Mouse (Mus musculus) heart, adult 8-10 months (tissue): ENCODE data around the gene Ppfia4. TPM values are rescaled to one million over a fixed set of nuclear protein-coding genes. Genes with fewer than 3 reads are reported as not detected.
"Not testable (repeated sequence)": the region's sequence is repeated elsewhere in the genome, so short reads cannot be mapped to it uniquely, and the experiment has no call there.

Source experiments
- DNase-seq: peaks from one replicate; pipeline ENCODE4 v3.0.0; 2022; ENCODE audit warnings: low spot score
- total RNA-seq, 4 experiments: library from RNA; stranded (reverse); gene quantifications; 2 replicates each; pipeline ENCODE4 v1.2.4; 2022

Ppfia4 gene
- total RNA-seq, 4 experiments from 2014 or later: 0.63 to 1.1 (median 0.95) TPM

- DNase-seq: no peak
Measured at GRCm38 (mm10) chr1:134274483-134274920, 58.2 kb downstream of the Ppfia4 start.

GRCm38 (mm10) chr1:134273493-134274395 lies 59.0 kb downstream of the Ppfia4 start:
- DNase-seq: no peak

DNA sequence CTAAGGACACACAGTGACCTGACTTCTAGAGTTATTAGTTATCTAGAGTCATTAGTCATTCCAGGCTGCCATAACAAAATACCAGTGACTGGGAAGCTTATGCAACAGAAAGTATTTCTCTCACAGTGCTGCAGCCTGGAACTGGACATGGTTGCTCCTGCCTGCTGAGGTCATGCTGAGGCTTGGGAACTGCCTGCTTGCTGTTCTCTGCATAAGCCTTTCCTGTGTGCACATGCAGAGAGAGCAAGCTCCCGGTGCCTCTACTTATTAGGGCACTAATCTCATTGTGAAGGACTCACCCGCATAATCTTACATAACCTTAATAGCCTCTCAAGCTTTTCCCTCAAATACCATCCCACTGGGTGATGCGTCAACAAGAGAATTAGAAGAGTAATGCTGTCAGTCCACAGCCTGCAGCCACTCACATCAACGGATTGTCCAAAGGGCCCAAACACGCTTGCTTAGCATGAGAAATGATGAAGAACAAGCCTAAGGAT lies 59.9 kb downstream of the Ppfia4 start:
- no peak for DNase-seq

DNA sequence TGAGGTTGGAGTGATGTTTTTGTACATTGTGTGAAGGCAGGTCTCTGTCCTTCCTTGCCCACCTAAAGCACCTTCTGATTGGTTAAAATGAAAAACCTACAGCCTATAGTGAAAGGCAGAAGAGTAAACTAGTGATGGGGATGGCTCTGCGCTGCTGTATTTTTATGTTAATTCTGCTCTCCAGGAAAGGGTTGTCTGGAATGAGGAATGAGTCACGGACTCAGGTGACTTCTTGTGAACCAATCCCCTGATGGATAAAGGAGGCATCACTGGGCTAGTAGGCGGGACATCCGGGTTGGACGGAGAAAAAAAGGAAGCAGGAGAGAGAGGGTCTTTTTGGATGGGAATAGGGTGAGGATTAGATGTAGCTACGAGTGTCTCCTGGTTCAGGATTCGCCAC lies 62.7 kb downstream of the Ppfia4 start:
- no peak for DNase-seq

DNA sequence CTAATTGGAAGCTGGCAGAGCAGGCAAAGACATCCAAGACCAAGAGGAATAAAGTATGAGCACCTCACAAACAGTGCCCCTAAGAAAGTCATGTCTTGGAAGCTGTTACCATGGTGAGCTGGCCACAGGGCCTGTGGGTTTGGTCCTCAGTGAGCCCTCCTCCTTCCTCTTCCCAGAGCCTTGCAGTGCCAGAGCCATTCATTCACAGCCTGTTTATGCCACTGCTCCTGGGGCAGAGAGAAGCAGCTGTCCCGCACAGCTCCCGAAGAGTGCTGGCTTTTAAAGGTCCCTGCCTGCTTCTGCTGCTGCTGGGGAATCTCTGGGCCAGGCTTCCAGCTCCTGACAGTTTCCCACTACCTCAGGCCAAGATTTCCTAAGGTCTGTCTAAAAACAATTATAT lies 66.9 kb downstream of the Ppfia4 start:
- DNase-seq: no peak

GRCm38 (mm10) chr1:134264341-134264740 lies 68.4 kb downstream of the Ppfia4 start:
- DNase-seq: no peak

GRCm38 (mm10) chr1:134249681-134250080 lies 83.0 kb downstream of the Ppfia4 start:
- DNase-seq: not testable (repeated sequence)

Other genes starting within 250 kb of the Ppfia4 start
- not detected for gene Chit1, start 221.7 kb downstream of the Ppfia4 start, total RNA-seq
- 1 to 10 TPM in 1 of 4 experiments, under 1 TPM in 3; 0.38 to 2.7 (median 0.51) TPM for gene Chil1, start 150.8 kb downstream of the Ppfia4 start, total RNA-seq
- gene Mybph, start 139.5 kb downstream of the Ppfia4 start, total RNA-seq: under 1 TPM in 1 of 4 experiments, not detected in 3; 0.28 TPM
- 10 to 100 TPM in 3 of 4 experiments, 1 to 10 TPM in 1; 8.6 to 14.1 (median 12.7) TPM for gene Adora1, start 97.5 kb downstream of the Ppfia4 start, total RNA-seq
- not detected for gene Myog, start 42.9 kb downstream of the Ppfia4 start, total RNA-seq
- gene Tmem183a, start 29.1 kb upstream of the Ppfia4 start, total RNA-seq: 10 to 100 TPM; 11.4 to 20.0 (median 13.8) TPM
- not detected for gene 4933406M09Rik, start 53.0 kb upstream of the Ppfia4 start, total RNA-seq
- gene Cyb5r1, start 72.6 kb upstream of the Ppfia4 start, total RNA-seq: 10 to 100 TPM; 23.4 to 28.6 (median 26.9) TPM
- gene Adipor1, start 82.5 kb upstream of the Ppfia4 start, total RNA-seq: 100 to 1,000 TPM; 123 to 133 (median 130) TPM
- 10 to 100 TPM; 20.3 to 23.6 (median 22.7) TPM for gene Klhl12, start 122.6 kb upstream of the Ppfia4 start, total RNA-seq
- 1 to 10 TPM; 7.8 to 9.3 (median 8.2) TPM for gene Rabif, start 161.7 kb upstream of the Ppfia4 start, total RNA-seq
- gene Mgat4e, start 216.8 kb upstream of the Ppfia4 start, total RNA-seq: not detected
- 10 to 100 TPM; 11.0 to 11.9 (median 11.4) TPM for gene Kdm5b, start 227.2 kb upstream of the Ppfia4 start, total RNA-seq